Mouse (Mus musculus): ENCODE results near the gene Srpr. TPM values are rescaled to one million over a fixed set of nuclear protein-coding genes. Genes with fewer than 3 reads are reported as not detected.

Gene Srpr
- total RNA-seq, 2 experiments from 2014 or later, result 113 to 118 TPM

DNA sequence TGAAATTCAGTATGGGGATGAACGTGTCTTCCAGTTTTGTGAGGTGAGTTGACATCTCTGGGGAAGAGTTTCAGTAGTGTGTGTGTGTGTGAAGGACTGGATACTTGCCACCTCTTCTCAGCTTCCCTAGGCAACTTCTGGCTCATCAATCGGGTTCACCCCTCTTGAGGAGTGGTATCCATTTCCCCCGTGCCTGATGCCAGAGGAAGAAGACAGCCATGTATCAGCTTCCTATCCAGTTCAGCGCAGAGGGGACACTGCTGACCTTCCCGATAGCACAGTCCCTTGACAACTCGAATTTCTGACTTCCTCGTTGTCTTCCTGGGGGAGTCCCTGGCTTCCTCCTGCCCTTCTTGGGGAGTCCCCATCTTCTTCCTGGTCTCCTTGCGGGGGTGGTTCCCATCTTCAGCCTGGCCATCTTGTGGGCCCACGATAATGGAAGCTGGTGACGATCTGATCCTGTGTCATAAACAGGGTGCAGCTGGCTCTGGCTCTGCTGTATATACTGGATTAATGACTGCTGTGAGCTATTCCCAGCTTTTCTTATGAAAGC lies 12.5 kb upstream of the Srpr start:
- DNase-seq (ENCODE audit: low spot score in 2 of 2), result no peak

DNA sequence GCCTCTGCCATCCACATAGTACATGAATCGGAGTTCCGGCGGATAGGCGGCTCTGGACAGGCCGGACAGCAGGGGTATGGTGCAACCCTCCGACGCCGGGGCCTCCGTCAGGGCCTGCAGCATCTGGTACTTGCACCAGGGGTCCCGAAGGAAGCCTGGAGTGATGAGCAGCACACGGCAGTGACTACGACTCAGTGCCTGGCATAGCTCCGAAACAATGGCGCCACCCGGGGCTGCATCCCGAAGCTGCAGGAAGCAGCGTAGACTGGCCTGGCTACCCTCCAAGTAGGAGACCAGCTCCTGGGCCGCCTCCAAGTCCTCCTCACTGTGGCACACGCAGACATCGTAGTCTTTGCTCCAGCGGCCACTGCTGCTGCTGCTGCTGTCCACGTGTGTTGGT lies 11.3 kb upstream of the Srpr start:
- peak in 1 of 2 experiments; percentile 27 for DNase-seq (ENCODE audit: low spot score in 2 of 2)

GRCm38 (mm10) chr9:35192983-35193542 lies 6.9 kb upstream of the Srpr start:
- DNase-seq (ENCODE audit: low spot score in 2 of 2), result no peak

GRCm38 (mm10) chr9:35194048-35194447 lies 5.9 kb upstream of the Srpr start:
- DNase-seq (ENCODE audit: low spot score in 2 of 2), result no peak

GRCm38 (mm10) chr9:35197625-35198024 lies 2.4 kb upstream of the Srpr start:
- no peak for DNase-seq (ENCODE audit: low spot score in 2 of 2)

DNA sequence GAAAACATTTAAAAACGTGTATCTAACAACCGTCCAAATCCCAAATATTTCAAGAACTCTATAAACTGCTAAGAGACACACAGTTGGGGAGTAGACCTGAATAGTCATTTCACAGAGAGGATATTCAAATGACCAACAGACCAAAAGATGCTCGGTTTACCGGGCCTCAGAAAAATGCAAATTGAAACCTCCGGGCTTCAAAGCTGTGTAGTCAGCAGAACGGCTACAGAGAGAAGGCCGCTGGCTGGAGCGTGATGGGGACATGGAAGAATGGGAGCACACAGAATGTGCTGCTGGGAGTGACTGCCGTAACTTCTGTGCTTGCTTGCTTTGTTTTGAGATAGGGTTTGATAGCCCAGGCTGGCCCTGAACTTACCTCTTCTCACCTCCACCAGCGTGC lies 1.6 kb upstream of the Srpr start:
- DNase-seq (ENCODE audit: low spot score in 2 of 2), result no peak

- no peak for DNase-seq (ENCODE audit: low spot score in 2 of 2)
These were observed 817 bp upstream of the Srpr start for GRCm38 (mm10) chr9:35198945-35199771.

GRCm38 (mm10) chr9:35200529-35201060 lies 620 bp downstream of the Srpr start:
- no peak for DNase-seq (ENCODE audit: low spot score in 2 of 2)

GRCm38 (mm10) chr9:35203536-35203935 lies 3.6 kb downstream of the Srpr start:
- no peak for DNase-seq (ENCODE audit: low spot score in 2 of 2)

DNA sequence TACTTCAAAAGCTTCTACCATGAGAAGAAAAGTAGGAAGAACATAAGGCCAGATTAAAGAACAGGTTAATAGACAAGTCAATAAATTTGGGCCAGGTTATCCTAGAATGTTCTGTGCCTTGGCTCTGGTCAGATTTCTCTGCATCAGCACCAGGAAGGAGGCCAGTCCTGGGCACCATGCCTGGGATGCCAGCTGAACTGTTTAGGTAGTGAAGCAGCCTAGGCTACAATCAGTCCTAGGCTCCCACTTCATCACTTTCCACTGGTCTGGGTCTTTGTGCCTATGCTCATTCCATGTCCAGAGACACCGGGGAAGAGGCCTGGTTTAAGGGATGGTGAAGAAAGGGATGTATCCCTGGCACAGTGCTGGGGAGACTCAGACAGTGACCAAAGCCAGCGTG lies 4.4 kb downstream of the Srpr start:
- DNase-seq (ENCODE audit: low spot score in 2 of 2), result no peak

- peak; percentile 97 to 98 for DNase-seq (ENCODE audit: low spot score in 2 of 2)
These were observed 10.8 kb downstream of the Srpr start, which contains the start of gene Foxred1 for GRCm38 (mm10) chr9:35210542-35211474. Foxred1 (minus strand) TSS chr9:35211055.

DNA sequence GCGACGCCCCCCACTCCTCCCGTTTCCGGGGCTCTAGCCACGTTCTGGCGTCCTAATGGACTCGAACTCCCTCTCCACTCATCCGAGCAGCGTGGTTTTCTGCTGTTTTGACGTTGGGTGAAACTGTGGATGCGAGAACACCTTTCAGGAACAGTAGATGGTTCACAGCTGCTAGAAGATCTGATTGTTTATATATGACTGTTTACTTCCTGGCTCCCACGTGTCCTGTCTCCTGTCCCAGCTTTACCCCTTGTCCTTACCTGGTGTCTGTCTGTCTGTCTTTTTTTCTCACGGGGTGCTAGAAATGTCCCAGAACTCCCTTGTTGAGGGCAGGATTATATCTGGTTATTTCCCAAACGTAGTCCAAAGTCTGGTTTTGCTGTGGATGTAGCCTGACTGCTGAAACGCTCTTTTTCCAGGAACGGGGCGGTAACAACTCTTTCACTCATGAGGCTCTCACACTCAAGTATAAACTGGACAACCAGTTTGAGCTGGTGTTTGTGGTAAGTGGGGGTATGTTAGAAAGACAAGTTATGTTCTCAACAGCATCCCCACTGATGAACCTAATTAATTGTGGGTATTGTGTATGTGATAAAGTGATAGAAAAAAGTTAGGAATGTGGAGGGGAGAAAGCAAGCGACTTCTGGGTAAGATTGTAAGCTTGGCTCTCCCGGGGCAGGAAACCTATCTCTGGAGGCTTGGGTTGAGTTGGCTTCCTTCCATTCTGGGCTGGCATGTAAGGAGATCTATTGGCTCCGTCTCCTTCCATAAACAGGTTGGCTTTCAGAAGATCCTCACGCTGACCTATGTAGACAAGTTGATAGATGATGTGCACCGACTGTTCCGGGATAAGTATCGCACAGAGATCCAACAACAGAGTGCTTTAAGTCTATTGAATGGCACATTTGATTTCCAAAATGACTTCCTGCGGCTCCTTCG lies 11.9 kb downstream of the Srpr start:
- DNase-seq (ENCODE audit: low spot score in 2 of 2), result no peak

GRCm38 (mm10) chr9:35217963-35218362 lies 18.0 kb downstream of the Srpr start:
- no peak for DNase-seq (ENCODE audit: low spot score in 2 of 2)

- DNase-seq (ENCODE audit: low spot score in 2 of 2), result no peak
These were observed 23.5 kb downstream of the Srpr start for GRCm38 (mm10) chr9:35223466-35223865.

DNA sequence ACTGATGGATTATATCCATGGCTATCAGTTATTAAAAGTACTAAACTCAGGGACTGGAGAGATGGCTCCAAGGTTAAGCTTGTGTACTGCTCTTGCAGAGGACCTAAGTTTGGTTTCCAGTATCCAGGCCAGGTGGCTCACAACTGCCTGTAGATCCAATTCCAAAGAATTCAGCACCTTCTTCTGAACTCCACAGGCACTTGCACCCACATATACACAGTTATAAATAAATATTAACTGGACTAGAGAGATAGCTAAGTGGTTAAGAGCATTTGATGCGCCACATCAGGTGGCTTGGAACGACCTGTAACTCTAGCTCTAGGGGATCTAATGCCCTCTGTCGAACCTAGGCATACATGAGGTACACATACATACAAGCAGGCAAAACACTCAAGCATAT lies 28.7 kb downstream of the Srpr start:
- no peak for DNase-seq (ENCODE audit: low spot score in 2 of 2)

- DNase-seq (ENCODE audit: low spot score in 2 of 2), result no peak
These were observed 36.0 kb downstream of the Srpr start for GRCm38 (mm10) chr9:35235996-35236395.

- no peak for DNase-seq (ENCODE audit: low spot score in 2 of 2)
These were observed 38.4 kb downstream of the Srpr start for GRCm38 (mm10) chr9:35238371-35238770.

DNA sequence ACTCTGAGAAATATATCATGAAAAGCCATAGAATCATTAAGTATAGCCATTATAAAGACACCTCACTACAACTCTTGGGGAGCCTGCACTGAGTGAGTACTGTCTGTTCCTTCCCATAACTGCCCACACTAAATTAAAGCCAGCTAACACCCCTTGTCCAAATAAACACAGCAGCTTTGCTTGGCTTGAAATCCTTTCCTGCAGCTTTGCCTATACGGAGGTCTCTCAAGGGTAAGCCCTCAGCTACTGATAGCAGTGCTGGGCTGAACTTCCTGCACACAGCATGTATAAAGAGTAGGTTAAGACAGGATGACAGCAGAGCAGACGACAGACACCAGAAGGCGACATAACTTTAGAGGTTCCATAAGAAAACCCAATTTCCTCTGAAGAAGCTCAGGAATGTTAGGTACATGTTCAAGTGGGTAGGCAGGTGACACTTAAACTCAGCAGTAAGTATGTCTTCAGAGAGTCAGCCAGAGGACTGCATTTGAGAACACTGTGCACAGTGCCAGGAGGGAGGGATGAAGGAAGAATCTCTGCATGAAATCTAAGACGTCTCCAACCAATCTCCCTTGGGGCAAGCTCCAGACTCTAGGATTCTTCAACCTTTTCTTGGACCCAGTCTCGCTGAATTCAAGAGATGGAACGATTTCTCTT lies 39.1 kb downstream of the Srpr start:
- no peak for DNase-seq (ENCODE audit: low spot score in 2 of 2)

DNA sequence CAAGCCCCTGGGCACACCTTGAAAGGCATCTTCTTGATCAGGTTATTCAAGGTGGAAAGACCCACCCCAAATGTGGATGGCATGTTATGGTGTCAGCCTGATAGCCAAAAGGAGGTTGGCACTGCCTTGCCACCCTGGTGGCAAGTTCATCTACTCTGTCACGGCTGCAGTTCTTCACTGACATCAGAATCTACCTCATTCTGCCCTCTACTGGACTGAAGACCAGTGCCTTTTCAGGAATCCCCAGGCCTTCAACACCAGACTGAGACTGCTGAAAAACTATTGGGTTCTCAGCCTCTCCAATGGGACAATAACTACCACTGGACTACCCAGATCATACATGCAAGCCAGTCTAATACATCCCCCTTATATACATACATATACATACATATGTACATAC lies 39.8 kb downstream of the Srpr start:
- no peak for DNase-seq (ENCODE audit: low spot score in 2 of 2)

All from gastrocnemius, postnatal 4 days (tissue).